Mouse (Mus musculus) fibroblast of lung, adult 2 months (primary cell): ENCODE results near the gene Car4.

Experiments
- DNase-seq: peaks from one replicate; pipeline ENCODE4 v3.0.0-alpha.2; 2011; ENCODE audit warnings: low read depth

Gene Car4

GRCm38 (mm10) chr11:84957591-84958270, at the start of gene Car4:
Gene Car4, plus strand, starts transcription at chr11:84957786.
- DNase-seq = no peak

GRCm38 (mm10) chr11:84908480-84908879, 49.1 kb upstream of the Car4 start:
- DNase-seq = no peak

- DNase-seq = no peak
Observed at GRCm38 (mm10) chr11:84910411-84910810, 47.2 kb upstream of the Car4 start.

- no peak for DNase-seq
Observed at GRCm38 (mm10) chr11:84914673-84915072, 42.9 kb upstream of the Car4 start.

GRCm38 (mm10) chr11:84916053-84916702, 41.4 kb upstream of the Car4 start, which contains the start of gene Znhit3:
Gene Znhit3, minus strand, starts transcription at chr11:84916366.
- peak; percentile 85 for DNase-seq

DNA sequence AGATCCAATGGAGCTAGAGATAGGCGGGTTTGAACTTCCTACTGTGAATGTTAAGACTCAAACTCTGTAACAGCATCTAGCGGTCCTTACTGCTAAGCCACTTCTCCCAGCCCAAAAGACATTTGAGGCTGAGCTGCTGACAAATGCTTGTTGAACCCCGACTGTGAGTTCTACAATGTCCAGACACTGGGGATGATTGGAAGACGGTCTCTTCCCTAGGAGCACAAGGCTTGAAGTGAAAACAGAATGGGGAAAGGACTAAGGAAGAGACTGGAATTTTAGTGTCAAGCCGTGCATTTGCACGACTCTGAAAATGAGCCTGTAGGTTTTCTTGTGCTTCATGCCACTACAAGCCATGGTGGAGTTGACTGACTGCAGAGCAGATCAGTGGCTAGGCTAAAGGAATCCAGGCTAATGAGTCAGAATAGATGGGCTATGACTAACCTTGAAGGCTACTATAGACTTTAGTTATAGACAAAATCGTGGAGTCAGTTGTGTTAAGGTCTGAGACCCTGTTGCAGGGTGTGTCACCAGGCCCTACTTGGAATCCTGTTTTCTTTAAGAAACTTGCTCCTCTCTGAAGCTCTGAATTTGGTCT, 40.8 kb upstream of the Car4 start:
- no peak for DNase-seq

GRCm38 (mm10) chr11:84918425-84918824, 39.2 kb upstream of the Car4 start:
- peak; percentile 35 for DNase-seq

DNA sequence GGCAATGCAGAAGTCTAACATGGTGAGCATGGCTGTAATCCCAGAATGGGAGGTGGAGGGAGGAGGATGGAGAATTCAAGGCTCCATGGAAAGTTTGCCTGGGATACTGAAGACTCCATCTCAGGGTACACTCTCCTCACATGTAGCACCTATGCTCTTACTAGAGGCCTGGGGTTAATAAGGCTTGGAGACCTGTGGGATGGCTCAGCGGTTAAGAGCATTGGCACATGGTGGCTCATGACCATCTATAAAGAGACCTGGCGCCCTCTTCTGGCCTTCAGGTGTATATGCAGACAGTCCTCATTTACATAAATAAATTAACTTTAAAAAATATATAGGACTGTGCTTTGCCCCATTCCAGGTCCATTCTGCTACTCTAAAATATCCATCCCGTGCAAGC, 38.3 kb upstream of the Car4 start:
- no peak for DNase-seq

GRCm38 (mm10) chr11:84919951-84920350, 37.6 kb upstream of the Car4 start:
- DNase-seq = no peak

DNA sequence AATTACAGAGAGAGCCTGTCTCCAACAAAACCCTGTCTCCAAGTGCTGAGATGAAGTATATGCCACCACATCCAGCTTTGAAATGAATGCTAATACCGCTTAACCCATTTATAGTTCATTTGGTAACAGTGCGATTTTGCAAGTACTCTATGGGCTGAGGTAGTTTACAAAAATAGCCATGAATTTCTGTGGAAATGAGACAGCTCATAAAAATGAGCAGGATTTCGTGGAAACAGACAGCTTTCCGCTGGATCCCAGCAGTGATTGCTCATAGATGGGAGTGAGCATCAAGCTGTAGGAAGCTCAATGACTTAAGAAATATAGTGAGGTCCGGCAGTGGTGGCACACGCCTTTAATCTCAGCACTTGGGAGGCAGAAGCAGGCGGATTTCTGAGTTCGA, 36.6 kb upstream of the Car4 start:
- DNase-seq = no peak

GRCm38 (mm10) chr11:84932261-84932660, 25.3 kb upstream of the Car4 start:
- DNase-seq = no peak

DNA sequence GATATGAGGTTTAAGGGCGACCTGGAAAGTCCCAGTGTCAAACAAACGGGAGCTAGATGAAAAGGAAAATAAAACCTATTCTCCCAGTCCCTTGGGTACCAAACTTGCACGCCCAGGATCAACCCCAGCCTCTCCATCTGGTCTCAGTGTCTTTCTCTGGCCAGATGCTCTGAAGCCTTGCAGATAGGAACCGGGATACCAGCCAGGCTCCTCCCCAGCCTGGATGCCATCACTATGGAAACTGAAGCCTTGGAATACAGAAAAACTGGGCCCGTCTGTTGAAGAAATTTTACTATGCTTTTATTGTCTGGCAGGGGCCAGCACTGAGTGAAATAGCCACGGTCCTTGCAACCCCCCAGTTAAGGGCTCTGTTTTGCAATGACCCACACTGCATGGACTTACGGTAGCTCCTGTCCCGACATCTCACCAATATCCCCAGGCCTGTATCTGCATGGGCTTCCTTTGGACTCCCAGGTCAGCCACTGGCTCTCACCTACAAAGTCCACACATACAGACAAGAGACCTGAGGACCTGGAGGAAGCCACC, 18.0 kb upstream of the Car4 start:
- DNase-seq = no peak

- no peak for DNase-seq
Observed at GRCm38 (mm10) chr11:84940140-84940539, 17.4 kb upstream of the Car4 start.

DNA sequence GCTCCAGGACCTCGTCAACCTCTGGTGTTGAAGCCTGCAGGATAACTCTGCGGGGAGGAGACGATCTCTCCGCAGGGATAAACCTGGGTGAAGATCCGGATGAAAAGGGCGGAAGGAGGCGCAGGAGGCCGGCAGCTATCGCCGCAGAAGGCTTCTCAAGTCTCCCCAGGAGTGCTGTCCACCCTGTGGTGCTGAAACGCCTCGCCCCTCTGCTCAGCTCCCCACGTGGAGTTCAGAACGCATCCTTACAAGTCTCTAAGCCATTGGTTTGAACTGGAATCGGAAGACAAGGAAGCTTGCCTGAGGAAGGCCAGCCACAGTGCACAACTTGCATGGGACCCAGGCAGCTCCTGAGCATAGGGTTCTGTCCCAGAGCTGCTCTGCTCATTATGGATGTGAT, 13.6 kb upstream of the Car4 start:
- no peak for DNase-seq

DNA sequence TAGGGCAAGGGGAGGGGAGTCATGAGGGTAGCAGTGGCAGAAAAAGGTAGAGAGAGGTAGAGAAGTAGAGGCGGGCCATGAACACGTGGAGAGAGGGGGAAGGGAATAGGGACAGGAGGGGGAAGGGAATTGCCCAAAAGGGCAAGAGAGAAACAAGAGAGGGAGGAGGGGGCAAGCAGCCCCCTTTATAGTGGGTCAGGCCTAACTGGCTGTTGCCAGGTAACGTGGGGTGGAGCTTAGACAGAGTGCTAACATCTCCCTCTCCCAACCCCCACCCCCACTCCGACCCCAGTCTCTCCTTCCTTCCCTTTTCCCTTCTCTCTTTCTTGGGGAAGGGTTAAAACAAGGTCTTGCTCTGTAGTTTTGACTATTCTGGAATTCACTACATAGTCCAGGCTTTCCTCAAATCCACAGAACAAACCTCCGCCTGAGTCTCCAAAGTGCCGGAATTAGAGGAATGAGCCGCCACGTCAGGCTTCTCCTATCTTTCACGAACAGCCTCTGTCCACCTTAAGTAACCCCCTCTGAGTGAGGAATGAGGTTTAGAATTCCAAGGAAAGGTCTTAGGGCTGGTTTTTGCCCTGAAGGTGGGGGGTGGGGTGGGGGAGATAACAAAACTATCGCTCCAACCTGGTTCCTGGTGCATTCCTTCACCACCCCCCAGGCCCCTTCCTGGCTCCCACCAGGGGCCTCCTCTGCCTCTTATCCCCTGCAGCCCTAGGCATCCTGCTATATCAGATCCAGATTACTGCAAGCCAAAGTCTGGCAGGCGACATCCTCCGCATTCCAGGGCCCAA, 12.7 kb upstream of the Car4 start:
- DNase-seq = no peak

GRCm38 (mm10) chr11:84945841-84946240, 11.7 kb upstream of the Car4 start:
- DNase-seq = no peak

DNA sequence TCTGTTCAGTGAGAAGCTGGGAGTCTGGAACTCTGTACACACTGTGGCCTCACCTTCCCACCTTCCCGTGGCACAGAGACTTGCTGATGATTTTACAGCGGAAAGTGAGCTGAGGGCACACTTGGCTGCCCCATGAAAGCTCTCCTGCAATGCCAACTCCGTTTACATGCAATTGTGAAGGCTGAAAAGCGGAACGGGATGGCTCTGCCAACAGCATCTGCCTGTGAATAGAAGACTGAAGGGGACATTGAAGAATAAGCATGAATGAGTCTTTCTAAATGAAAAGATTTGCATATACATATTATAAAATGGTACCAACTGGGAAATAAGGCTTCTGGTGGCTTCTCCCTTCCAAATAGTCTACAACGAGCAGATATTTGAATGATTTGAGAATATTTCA, 10.4 kb upstream of the Car4 start:
- no peak for DNase-seq

- no peak for DNase-seq
Observed at GRCm38 (mm10) chr11:84948114-84948513, 9.5 kb upstream of the Car4 start.

- no peak for DNase-seq
Observed at GRCm38 (mm10) chr11:84948526-84948925, 9.1 kb upstream of the Car4 start.

DNA sequence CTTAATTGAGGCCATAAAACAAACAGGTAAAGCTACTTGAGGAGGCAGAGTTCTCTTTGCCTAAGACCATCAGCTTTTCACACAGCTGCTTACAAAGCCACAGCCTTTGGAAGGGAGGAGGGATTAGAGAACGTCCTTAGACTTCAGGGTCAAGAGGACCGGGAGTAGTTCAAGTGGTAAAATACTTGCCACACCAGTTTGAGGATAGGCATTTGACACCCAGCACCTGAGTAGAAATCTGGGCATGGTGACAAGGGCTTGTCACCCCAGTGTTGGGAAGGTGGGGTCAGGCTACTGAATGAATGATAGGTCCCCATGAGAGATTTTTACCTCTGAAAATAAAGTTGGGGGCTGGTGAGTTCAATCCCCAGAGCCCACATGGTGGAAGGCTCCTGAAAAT, 5.0 kb upstream of the Car4 start:
- no peak for DNase-seq

GRCm38 (mm10) chr11:84956400-84956799, 1.2 kb upstream of the Car4 start:
- no peak for DNase-seq

- no peak for DNase-seq
Observed at GRCm38 (mm10) chr11:84957171-84957570, 415 bp upstream of the Car4 start.
